25 mouse cellular contexts compared by ENCODE assay signal in genomic region chr5:46707845-46708244, GRCm38 (mm10).
DNase-seq lines count a peak whose midpoint lies in the region; ATAC-seq and TF ChIP-seq lines count a peak whose summit lies in the region.
"Had no signal": no experiment of that assay in that cellular context is flagged by ENCODE, and none has a peak within 500 bp of the region (broad histone marks: within the 10 kb centered on the region; RNA-seq: fewer than 3 reads in every experiment).

No protein-coding gene starts in this region.

- no peaks in the 10 kb centered on the region for H3K4me1 ChIP-seq in embryonic facial prominence, embryonic 13.5 days
- H3K4me1 ChIP-seq in embryonic facial prominence, embryonic 10.5 days: no peaks in the 10 kb centered on the region
- H3K4me1 ChIP-seq in lung, embryonic 14.5 days (ENCODE audit: insufficient read depth): no peaks in the 10 kb centered on the region
- no peaks in the 10 kb centered on the region for H3K4me1 ChIP-seq in lung, postnatal 0 days (ENCODE audit: insufficient read depth, low read depth, low read length)
- no peaks in the 10 kb centered on the region for H3K4me1 ChIP-seq in intestine, embryonic 16.5 days (ENCODE audit: control insufficient read depth, insufficient read depth, low read length)
- H3K4me1 ChIP-seq: forebrain, embryonic 12.5 days; forebrain, embryonic 15.5 days; heart, embryonic 12.5 days; heart, embryonic 15.5 days; hindbrain, embryonic 10.5 days had no signal

- no peak overlapping the region for H3K27ac ChIP-seq in embryonic facial prominence, embryonic 13.5 days
- no peak overlapping the region for H3K27ac ChIP-seq in embryonic facial prominence, embryonic 10.5 days (replicated peaks)
- no peak overlapping the region for H3K27ac ChIP-seq in lung, embryonic 14.5 days (ENCODE audit: low read depth)
- no peak overlapping the region for H3K27ac ChIP-seq in lung, postnatal 0 days (ENCODE audit: low read length)
- H3K27ac ChIP-seq in intestine, embryonic 16.5 days (ENCODE audit: low read length): no peak overlapping the region
- H3K27ac ChIP-seq: forebrain, embryonic 12.5 days; forebrain, embryonic 15.5 days; heart, embryonic 15.5 days; hindbrain, embryonic 10.5 days; hindbrain, embryonic 14.5 days; hindbrain, postnatal 0 days had no signal

- DNase-seq in embryonic facial prominence, embryonic 10.5 days (ENCODE audit: low spot score): no peak
- DNase-seq in lung, embryonic 14.5 days: peak; percentile 23
- DNase-seq in lung, postnatal 0 days (ENCODE audit: low spot score): no peak
- no peak for DNase-seq in embryo, embryonic 10 days (ENCODE audit: low spot score)
- DNase-seq: adrenal gland, postnatal 36 days; cerebellum, adult 11-12 months; cerebellum, adult 8-10 months; cerebellum, postnatal 14 days; gastrocnemius, postnatal 25 days; heart, adult 18-20 months; heart, postnatal 10 days; heart, postnatal 36 days; kidney, adult 18-20 months had no signal

- WGBS in embryonic facial prominence, embryonic 13.5 days: 82% methylated on average over 1 of the region's 1 CpGs
- 90% methylated on average over 1 of the region's 1 CpGs for WGBS in embryonic facial prominence, embryonic 10.5 days
- WGBS in lung, embryonic 14.5 days: 90% methylated on average over 1 of the region's 1 CpGs
- WGBS in lung, postnatal 0 days: 92% methylated on average over 1 of the region's 1 CpGs
- 76% methylated on average over 1 of the region's 1 CpGs for WGBS in intestine, embryonic 16.5 days

- no peaks in the 10 kb centered on the region for H3K27me3 ChIP-seq in embryonic facial prominence, embryonic 13.5 days
- no peaks in the 10 kb centered on the region for H3K27me3 ChIP-seq in embryonic facial prominence, embryonic 10.5 days (replicated peaks; ENCODE audit: low read depth, poor library complexity, severe bottlenecking)
- no peaks in the 10 kb centered on the region for H3K27me3 ChIP-seq in lung, embryonic 14.5 days (ENCODE audit: insufficient read depth, low read length)
- no peaks in the 10 kb centered on the region for H3K27me3 ChIP-seq in lung, postnatal 0 days (replicated peaks; ENCODE audit: insufficient read depth, low read length)
- no peaks in the 10 kb centered on the region for H3K27me3 ChIP-seq in intestine, embryonic 16.5 days (replicated peaks; ENCODE audit: control insufficient read depth, insufficient read depth, low read length)
- H3K27me3 ChIP-seq: forebrain, embryonic 12.5 days; forebrain, embryonic 15.5 days; heart, embryonic 12.5 days; heart, embryonic 15.5 days; Patski had no signal

- H3K4me3 ChIP-seq in embryonic facial prominence, embryonic 13.5 days: no peak overlapping the region
- no peak overlapping the region for H3K4me3 ChIP-seq in embryonic facial prominence, embryonic 10.5 days
- H3K4me3 ChIP-seq in lung, embryonic 14.5 days (ENCODE audit: low read depth, low read length): no peak overlapping the region
- no peak overlapping the region for H3K4me3 ChIP-seq in lung, postnatal 0 days (ENCODE audit: low read depth, low read length)
- H3K4me3 ChIP-seq in intestine, embryonic 16.5 days (ENCODE audit: low read length): no peak overlapping the region
- H3K4me3 ChIP-seq: erythroblast, embryonic 14.5 days; forebrain, embryonic 12.5 days; forebrain, embryonic 15.5 days; heart, embryonic 12.5 days; heart, embryonic 15.5 days; hindbrain, embryonic 10.5 days had no signal

- no peak overlapping the region for H3K4me2 ChIP-seq in embryonic facial prominence, embryonic 13.5 days
- no peak overlapping the region for H3K4me2 ChIP-seq in lung, embryonic 14.5 days
- no peak overlapping the region for H3K4me2 ChIP-seq in lung, postnatal 0 days (replicated peaks; ENCODE audit: low read depth, low read length)
- H3K4me2 ChIP-seq in intestine, embryonic 16.5 days (ENCODE audit: low read depth, low read length): no peak overlapping the region
- H3K4me2 ChIP-seq: forebrain, embryonic 12.5 days; forebrain, embryonic 15.5 days; heart, embryonic 12.5 days; heart, embryonic 15.5 days; hindbrain, embryonic 14.5 days had no signal

- no peak overlapping the region for H3K9ac ChIP-seq in embryonic facial prominence, embryonic 13.5 days
- no peak overlapping the region for H3K9ac ChIP-seq in lung, embryonic 14.5 days
- no peak overlapping the region for H3K9ac ChIP-seq in lung, postnatal 0 days (replicated peaks; ENCODE audit: low read depth)
- H3K9ac ChIP-seq in intestine, embryonic 16.5 days (ENCODE audit: low read depth, low read length): no peak overlapping the region
- H3K9ac ChIP-seq: forebrain, embryonic 12.5 days; forebrain, embryonic 15.5 days; heart, embryonic 12.5 days; heart, embryonic 15.5 days; hindbrain, embryonic 14.5 days had no signal

- no peak for TF ChIP-seq EP300 in lung, postnatal 0 days (IDR thresholded peaks at IDR 0.05)

- no peak for TF ChIP-seq CTCF in lung, embryonic 14.5 days (IDR thresholded peaks at IDR 0.05; ENCODE audit: low read depth)
- TF ChIP-seq CTCF in lung, postnatal 0 days (IDR thresholded peaks at IDR 0.05): no peak

- ATAC-seq in embryonic facial prominence, embryonic 13.5 days (ENCODE audit: insufficient number of reproducible peaks, insufficient read depth, low FRiP score, low TSS enrichment, low read depth): 0 out of 2 replicates have a peak, but pooled peaks have one; percentile 52
- ATAC-seq in lung, embryonic 14.5 days (ENCODE audit: insufficient read depth): no peak
- no peak for ATAC-seq in lung, postnatal 0 days
- 0 out of 2 replicates have a peak, but pooled peaks have one; percentile 11 for ATAC-seq in intestine, embryonic 16.5 days
- ATAC-seq: forebrain, embryonic 15.5 days; hindbrain, postnatal 0 days; inflammation-experienced regulatory T-cells, adult 6 months; Patski had no signal

- no peaks in the 10 kb centered on the region for H3K9me3 ChIP-seq in embryonic facial prominence, embryonic 13.5 days
- H3K9me3 ChIP-seq in embryonic facial prominence, embryonic 10.5 days: no peaks in the 10 kb centered on the region
- no peaks in the 10 kb centered on the region for H3K9me3 ChIP-seq in lung, embryonic 14.5 days (ENCODE audit: low read depth, low read length)
- H3K9me3 ChIP-seq in lung, postnatal 0 days (ENCODE audit: low read length): no peaks in the 10 kb centered on the region
- no peaks in the 10 kb centered on the region for H3K9me3 ChIP-seq in intestine, embryonic 16.5 days (ENCODE audit: control insufficient read depth, low read length)
- H3K9me3 ChIP-seq: forebrain, embryonic 12.5 days; forebrain, embryonic 15.5 days; heart, embryonic 12.5 days; heart, embryonic 15.5 days; hindbrain, embryonic 10.5 days had no signal

- H3K36me3 ChIP-seq in embryonic facial prominence, embryonic 13.5 days: no peaks in the 10 kb centered on the region
- no peaks in the 10 kb centered on the region for H3K36me3 ChIP-seq in embryonic facial prominence, embryonic 10.5 days (replicated peaks)
- no peaks in the 10 kb centered on the region for H3K36me3 ChIP-seq in lung, embryonic 14.5 days (ENCODE audit: insufficient read depth)
- H3K36me3 ChIP-seq in lung, postnatal 0 days (ENCODE audit: insufficient read depth, low read length): no peaks in the 10 kb centered on the region
- no peaks in the 10 kb centered on the region for H3K36me3 ChIP-seq in intestine, embryonic 16.5 days (ENCODE audit: control insufficient read depth, insufficient read depth, low read length)
- H3K36me3 ChIP-seq: forebrain, embryonic 12.5 days; forebrain, embryonic 15.5 days; heart, embryonic 12.5 days; heart, embryonic 15.5 days; hindbrain, embryonic 10.5 days had no signal

Comparison
In these comparisons a context has a peak if more than half of its experiments do, and no peak if none do; other contexts are left out.
1. ATAC-seq: peak in embryonic facial prominence, embryonic 13.5 days (single experiment) and intestine, embryonic 16.5 days (single experiment); none in lung, embryonic 14.5 days (single experiment) and lung, postnatal 0 days (single experiment).